Mouse (Mus musculus) limb, embryonic 14.5 days (tissue): ENCODE data around the gene Dusp2. TPM values are rescaled to one million over a fixed set of nuclear protein-coding genes. Genes with fewer than 3 reads are reported as not detected.

Experiments
- ATAC-seq: fragments of 200-750 bp; cut with Nextera tagmentation; 2 replicates; pipeline ENCODE4 v1.8.0; 2017; ENCODE audit warnings: low read depth, moderate number of reproducible peaks, moderate TSS enrichment; ENCODE audit not compliant: low FRiP score
- DNase-seq: peaks from one replicate; pipeline ENCODE4 v3.0.0-alpha.2; 2015; ENCODE audit warnings: low spot score
- H3K27ac ChIP-seq: fragments of 300-500 bp; sonication (generic); replicated peaks from 2 replicates; pipeline ENCODE4 v1.5.1; 2014; ENCODE audit warnings: low read depth, mild to moderate bottlenecking, low read length, moderate library complexity, mixed read lengths
- H3K27me3 ChIP-seq: fragments of 300-500 bp; sonication (generic); 2 replicates; pipeline ENCODE4 v1.6.1; 2014; ENCODE audit warnings: low read length, mixed read lengths; ENCODE audit not compliant: control insufficient read depth, insufficient read depth
- H3K36me3 ChIP-seq: fragments of 300-500 bp; sonication (generic); 2 replicates; pipeline ENCODE4 v1.6.1; 2014; ENCODE audit warnings: mild to moderate bottlenecking, low read length, moderate library complexity, mixed read lengths; ENCODE audit not compliant: control insufficient read depth, insufficient read depth
- H3K4me1 ChIP-seq: fragments of 300-500 bp; sonication (generic); 2 replicates; pipeline ENCODE4 v1.6.1; 2014; ENCODE audit warnings: antibody characterized with exemption, low read length, mixed read lengths; ENCODE audit not compliant: control insufficient read depth, insufficient read depth
- H3K4me2 ChIP-seq: fragments of 300-500 bp; sonication (generic); replicated peaks from 2 replicates; pipeline ENCODE4 v1.6.1; 2014; ENCODE audit warnings: low read depth, mild to moderate bottlenecking, low read length, moderate library complexity; ENCODE audit not compliant: severe bottlenecking
- H3K4me3 ChIP-seq: fragments of 300-500 bp; sonication (generic); replicated peaks from 2 replicates; pipeline ENCODE4 v1.5.1; 2014; ENCODE audit warnings: low read length
- H3K9ac ChIP-seq: fragments of 300-500 bp; sonication (generic); 2 replicates; pipeline ENCODE4 v1.6.1; 2014; ENCODE audit warnings: mild to moderate bottlenecking, low read depth, low read length, moderate library complexity; ENCODE audit not compliant: severe bottlenecking
- H3K9me3 ChIP-seq: fragments of 300-500 bp; sonication (generic); 2 replicates; pipeline ENCODE4 v1.6.1; 2016; ENCODE audit warnings: low read length; ENCODE audit not compliant: control insufficient read depth
- POLR2A ChIP-seq: fragments of 200-500 bp; IDR thresholded peaks from 2 replicates; pipeline ENCODE4 v1.8.0; 2012; ENCODE audit warnings: inconsistent platforms, mild to moderate bottlenecking, moderate library complexity, borderline replicate concordance; ENCODE audit not compliant: insufficient read depth, insufficient read length; ENCODE audit errors: extremely low read depth
- WGBS: fragments of 180-500 bp; shearing (Covaris S2); extraction: QIAGEN DNeasy Blood & Tissue Kit; methylation state at CpG from one replicate; pipeline ENCODE4 v1.1.7; 2014; 5-methylcytosine and 5-hydroxymethylcytosine counted together
- polyA plus RNA-seq, 2 experiments: library from polyadenylated mRNA; depleted of rRNA in 1 of 2; stranded (reverse) in 1 of 2; unstranded in 1 of 2; fragments of >200 nt; fragmentation: Nextera tagmentation in 1 of 2; extraction: Ambion mirVana in 1 of 2; gene quantifications; 2 replicates each; pipeline versions ENCODE4 v1.2.1 to v1.2.3; 2012 to 2014

Gene Dusp2
- polyA plus RNA-seq, 2 experiments, result 5.7 to 7.6 TPM

GRCm38 (mm10) chr2:127314467-127315154 is 21.3 kb upstream of the Dusp2 start:
- DNase-seq (no peak), ATAC-seq (no peak)
- H3K4me1 ChIP-seq, result no peaks in the 10 kb centered on the region
- H3K9me3 ChIP-seq, result no peaks in the 10 kb centered on the region
- no peak overlapping the region for H3K4me2 ChIP-seq
- WGBS, result 72% methylated on average over 6 of the region's 6 CpGs
- H3K36me3 ChIP-seq, result no peaks in the 10 kb centered on the region
- H3K27ac ChIP-seq, result no peak overlapping the region
- no peak overlapping the region for H3K9ac ChIP-seq
- no peak for TF ChIP-seq POLR2A
- H3K27me3 ChIP-seq, result no peaks in the 10 kb centered on the region
- H3K4me3 ChIP-seq, result no peak overlapping the region

- Histone ChIP-seq H3K9me3 (no peaks in the 10 kb centered on the region), H3K4me1 (no peaks in the 10 kb centered on the region), H3K4me3 (no peak overlapping the region), H3K9ac (no peak overlapping the region), H3K4me2 (no peak overlapping the region), H3K27ac (no peak overlapping the region), H3K36me3 (no peaks in the 10 kb centered on the region), H3K27me3 (no peaks in the 10 kb centered on the region)
- WGBS, result 91% methylated on average over 1 of the region's 1 CpGs
- no peak for TF ChIP-seq POLR2A
- ATAC-seq (no peak), DNase-seq (no peak)
Measured at GRCm38 (mm10) chr2:127315155-127315470, 20.8 kb upstream of the Dusp2 start.

GRCm38 (mm10) chr2:127316431-127316830 is 19.5 kb upstream of the Dusp2 start:
- Histone ChIP-seq H3K9ac (no peak overlapping the region), H3K4me2 (no peak overlapping the region), H3K36me3 (no peaks in the 10 kb centered on the region), H3K9me3 (no peaks in the 10 kb centered on the region), H3K4me3 (no peak overlapping the region), H3K27ac (no peak overlapping the region), H3K4me1 (no peaks in the 10 kb centered on the region), H3K27me3 (no peaks in the 10 kb centered on the region)
- TF ChIP-seq POLR2A, result no peak
- ATAC-seq, result no peak
- 71% methylated on average over 5 of the region's 5 CpGs for WGBS
- DNase-seq, result no peak

- Histone ChIP-seq H3K4me2 (no peak overlapping the region), H3K36me3 (no peaks in the 10 kb centered on the region), H3K9ac (no peak overlapping the region), H3K27ac (no peak overlapping the region), H3K4me3 (no peak overlapping the region), H3K27me3 (no peaks in the 10 kb centered on the region), H3K9me3 (no peaks in the 10 kb centered on the region), H3K4me1 (no peaks in the 10 kb centered on the region)
- ATAC-seq (no peak), DNase-seq (no peak)
- WGBS, result 88% methylated on average over 4 of the region's 4 CpGs
- no peak for TF ChIP-seq POLR2A
Measured at GRCm38 (mm10) chr2:127318136-127318535, 17.8 kb upstream of the Dusp2 start.

GRCm38 (mm10) chr2:127319071-127319470 is 16.9 kb upstream of the Dusp2 start:
- H3K9me3 ChIP-seq, result no peaks in the 10 kb centered on the region
- H3K27ac ChIP-seq, result no peak overlapping the region
- H3K9ac ChIP-seq, result no peak overlapping the region
- H3K4me3 ChIP-seq, result no peak overlapping the region
- no peak overlapping the region for H3K4me2 ChIP-seq
- no peaks in the 10 kb centered on the region for H3K4me1 ChIP-seq
- 62% methylated on average over 4 of the region's 4 CpGs for WGBS
- ATAC-seq, result no peak
- H3K27me3 ChIP-seq, result no peaks in the 10 kb centered on the region
- no peak for TF ChIP-seq POLR2A
- DNase-seq, result no peak
- no peaks in the 10 kb centered on the region for H3K36me3 ChIP-seq

- Histone ChIP-seq H3K4me1 (no peaks in the 10 kb centered on the region), H3K9me3 (no peaks in the 10 kb centered on the region), H3K4me2 (no peak overlapping the region), H3K36me3 (no peaks in the 10 kb centered on the region), H3K27me3 (no peaks in the 10 kb centered on the region), H3K4me3 (no peak overlapping the region), H3K9ac (no peak overlapping the region), H3K27ac (no peak overlapping the region)
- DNase-seq, result no peak
- no peak for TF ChIP-seq POLR2A
- 86% methylated on average over 6 of the region's 6 CpGs for WGBS
- no peak for ATAC-seq
Measured at GRCm38 (mm10) chr2:127322671-127323285, 13.2 kb upstream of the Dusp2 start.
